Mouse (Mus musculus) brain, embryonic 14.5 days (tissue): ENCODE results near the gene Faap100. TPM values are rescaled to one million over a fixed set of nuclear protein-coding genes. Genes with fewer than 3 reads are reported as not detected.

Experiments used
- DNase-seq: peaks from one replicate; pipeline ENCODE4 v3.0.0-alpha.2; 2011; ENCODE audit warnings: low read depth
- CTCF ChIP-seq: fragments of 200-500 bp; IDR thresholded peaks from 2 replicates; pipeline ENCODE4 v1.5.1; 2012; ENCODE audit warnings: inconsistent platforms, mild to moderate bottlenecking, moderate library complexity, borderline replicate concordance; ENCODE audit not compliant: insufficient read depth, insufficient read length; ENCODE audit errors: extremely low read depth
- POLR2A ChIP-seq: fragments of 200-500 bp; IDR thresholded peaks from 2 replicates; pipeline ENCODE4 v1.6.1; 2012; ENCODE audit warnings: mild to moderate bottlenecking, inconsistent platforms, borderline replicate concordance; ENCODE audit not compliant: poor library complexity, insufficient read depth, insufficient read length, severe bottlenecking; ENCODE audit errors: extremely low read depth
- polyA plus RNA-seq: library from polyadenylated mRNA; depleted of rRNA; stranded (reverse); fragments of >200 nt; gene quantifications from 2 replicates; pipeline ENCODE4 v1.2.3, GENCODE M21; 2012

The Faap100 gene
- polyA plus RNA-seq, 1 experiment, result 122 TPM

GRCm38 (mm10) chr11:120373820-120374586, 4.6 kb downstream of the Faap100 start:
- peak; percentile 75 for DNase-seq
- TF ChIP-seq POLR2A (no peak), CTCF (no peak)

DNA sequence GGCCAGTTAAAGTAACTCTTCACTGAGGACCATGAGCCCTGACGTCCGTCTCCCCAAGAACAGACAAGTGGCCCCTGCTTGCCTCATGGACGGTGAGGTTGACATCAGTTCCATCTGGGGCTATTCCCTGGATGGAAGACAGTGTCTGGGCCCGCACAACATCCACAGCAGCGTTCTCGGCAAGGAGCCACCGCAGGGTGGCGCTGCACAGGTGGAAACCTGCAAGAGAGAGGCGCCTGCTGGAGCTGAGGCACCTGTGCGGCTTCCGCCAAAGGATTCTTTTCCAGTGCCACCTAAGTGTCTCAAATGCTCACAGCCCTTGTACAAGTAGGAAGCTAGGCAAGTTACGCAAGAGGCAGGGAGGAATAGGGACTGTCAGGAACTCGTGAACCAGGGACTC, 5.5 kb downstream of the Faap100 start:
- DNase-seq, result no peak
- TF ChIP-seq POLR2A (no peak), CTCF (no peak; the same call in 1 of the 2 replicates)

DNA sequence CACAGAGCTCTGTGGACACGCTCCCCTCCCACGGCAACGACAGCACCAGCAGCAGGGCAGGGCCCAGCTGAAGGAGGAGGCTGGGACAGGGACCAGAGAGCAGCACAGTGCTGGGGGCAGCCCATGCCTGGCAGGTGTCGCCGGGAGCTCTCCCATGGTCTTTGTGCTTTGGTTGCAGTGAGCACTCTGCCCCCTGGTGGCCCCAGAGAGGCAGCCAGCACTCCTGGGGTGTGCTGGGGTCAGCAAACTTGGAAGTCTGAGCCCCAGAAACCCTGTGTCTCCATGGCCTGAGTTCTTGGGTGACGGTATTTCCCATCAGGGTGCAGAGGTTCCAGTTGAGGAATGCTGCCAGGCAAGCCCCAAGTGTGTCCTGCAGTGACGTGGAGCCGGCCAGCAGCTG, 8.9 kb downstream of the Faap100 start:
- peak; percentile 82 for TF ChIP-seq CTCF
- no peak for TF ChIP-seq POLR2A
- peak; percentile 77 for DNase-seq

- DNase-seq, result peak; percentile 57
Measured at GRCm38 (mm10) chr11:120366443-120367027, 12.0 kb downstream of the Faap100 start.

DNA sequence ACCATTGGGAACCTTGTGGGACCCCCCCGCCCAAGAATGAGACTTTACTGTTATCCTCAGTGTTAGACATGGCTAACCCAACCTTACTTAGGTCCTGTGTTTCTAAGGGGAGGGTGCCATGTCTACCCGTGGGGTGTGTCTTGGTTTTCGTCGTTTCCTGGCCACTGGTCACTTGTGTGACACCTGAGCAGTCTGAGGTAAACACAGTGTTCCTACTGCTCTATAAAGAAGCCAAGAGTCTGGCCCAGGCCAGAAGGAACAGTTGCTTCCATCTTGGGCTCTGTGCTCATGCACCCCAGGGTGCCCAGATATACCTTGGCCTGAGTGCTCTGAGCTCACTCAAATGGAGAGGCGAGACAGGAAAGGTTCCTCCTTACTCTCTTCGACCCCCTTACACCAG, 15.7 kb downstream of the Faap100 start:
- TF ChIP-seq CTCF (no peak), POLR2A (no peak)
- DNase-seq, result no peak

More at GRCm38 (mm10) chr11:120366443-120367027, 12.0 kb downstream of the Faap100 start:
- TF ChIP-seq CTCF, result no peak
- TF ChIP-seq POLR2A, result no peak

DNA sequence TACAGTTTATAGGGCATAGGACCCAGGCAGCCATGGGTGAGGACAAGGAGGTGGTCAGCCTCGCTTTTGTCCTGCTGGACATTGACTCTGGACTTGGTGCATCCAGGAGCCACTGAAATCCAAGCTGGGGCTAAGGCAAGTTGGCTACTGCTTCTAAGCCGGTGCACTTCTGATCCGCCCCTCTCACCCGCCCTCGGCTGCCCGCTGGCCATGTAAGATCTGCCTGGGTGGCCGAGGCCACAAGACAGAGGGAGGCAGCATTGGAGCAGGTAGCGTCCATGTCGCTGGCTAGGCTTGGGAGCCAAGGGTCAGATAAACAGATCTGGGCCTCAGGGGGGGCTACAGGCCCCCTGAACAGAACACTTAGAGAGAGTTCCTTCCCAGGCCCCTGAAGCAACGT, 17.3 kb downstream of the Faap100 start, which contains the start of gene Fscn2:
Gene Fscn2 (plus strand): TSS at position 240 of the 400 bp plus-strand sequence.
- TF ChIP-seq POLR2A (no peak), CTCF (no peak)
- no peak for DNase-seq

DNA sequence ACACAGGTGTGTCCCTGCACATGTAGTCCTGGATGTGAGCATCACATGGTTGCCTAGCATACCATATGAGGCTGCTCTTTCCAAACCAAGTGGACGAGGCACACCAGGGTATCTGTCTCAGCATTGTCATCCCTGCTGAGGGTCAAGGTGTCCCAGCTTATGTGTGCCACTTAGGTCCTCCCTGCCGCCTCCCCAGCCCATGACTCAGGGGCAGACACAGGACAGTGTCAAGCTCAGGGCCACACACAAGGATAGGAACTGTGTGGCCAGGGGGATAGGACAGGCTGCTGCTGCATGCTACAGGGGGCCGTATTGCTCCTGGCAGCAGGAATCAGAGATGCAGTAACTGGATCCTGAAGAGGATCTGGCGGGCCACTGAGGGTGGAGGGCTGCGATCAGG, 17.8 kb downstream of the Faap100 start:
- DNase-seq, result no peak
- TF ChIP-seq POLR2A (no peak), CTCF (no peak)

DNA sequence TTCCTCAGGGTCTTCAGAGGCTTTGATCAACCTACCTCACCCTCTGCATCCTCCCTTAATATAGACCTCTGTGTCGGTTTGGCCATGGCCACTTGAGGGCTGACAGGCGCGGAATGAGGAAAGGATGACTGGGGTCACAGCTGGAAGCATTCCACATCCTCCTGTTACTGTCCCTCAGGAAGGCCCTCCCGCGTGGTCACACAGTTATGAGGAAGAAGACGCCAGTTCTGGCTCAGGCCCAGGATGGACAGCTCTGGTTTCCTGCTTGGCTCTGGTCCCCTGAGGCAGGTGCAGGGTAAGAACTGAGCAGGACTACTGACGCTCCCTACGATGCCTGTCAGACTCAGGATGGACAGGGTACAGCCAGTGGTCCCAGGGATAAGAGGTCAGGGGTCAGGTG, 18.5 kb downstream of the Faap100 start:
- no peak for DNase-seq

DNA sequence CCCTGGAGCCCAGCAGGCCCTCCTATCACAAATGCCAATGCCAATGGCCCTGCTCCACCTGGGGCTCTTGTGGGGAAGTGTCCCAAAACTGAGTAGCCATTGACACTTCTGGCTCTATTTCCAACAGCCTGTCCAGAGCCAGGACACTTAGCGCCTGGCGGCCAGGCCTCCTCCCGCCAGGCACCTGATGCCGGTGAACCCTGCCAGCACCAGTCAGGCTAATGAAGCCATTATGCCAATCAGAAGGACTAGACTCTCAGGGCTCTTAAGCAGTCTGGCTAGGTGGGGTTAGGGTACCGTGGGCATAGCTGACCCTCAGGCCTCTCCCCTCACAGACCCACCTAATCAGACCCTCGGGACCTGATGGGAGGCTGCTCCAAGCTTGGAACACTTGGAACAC, 19.2 kb downstream of the Faap100 start:
- peak; percentile 56 for DNase-seq
- TF ChIP-seq CTCF, result no peak
- no peak for TF ChIP-seq POLR2A

More for the DNA sequence above, 18.5 kb downstream of the Faap100 start:
- no peak for TF ChIP-seq CTCF
- no peak for TF ChIP-seq POLR2A

- no peak for TF ChIP-seq POLR2A
- TF ChIP-seq CTCF, result no peak
- peak; percentile 95 for DNase-seq
Measured at GRCm38 (mm10) chr11:120357791-120358401, 20.7 kb downstream of the Faap100 start.

DNA sequence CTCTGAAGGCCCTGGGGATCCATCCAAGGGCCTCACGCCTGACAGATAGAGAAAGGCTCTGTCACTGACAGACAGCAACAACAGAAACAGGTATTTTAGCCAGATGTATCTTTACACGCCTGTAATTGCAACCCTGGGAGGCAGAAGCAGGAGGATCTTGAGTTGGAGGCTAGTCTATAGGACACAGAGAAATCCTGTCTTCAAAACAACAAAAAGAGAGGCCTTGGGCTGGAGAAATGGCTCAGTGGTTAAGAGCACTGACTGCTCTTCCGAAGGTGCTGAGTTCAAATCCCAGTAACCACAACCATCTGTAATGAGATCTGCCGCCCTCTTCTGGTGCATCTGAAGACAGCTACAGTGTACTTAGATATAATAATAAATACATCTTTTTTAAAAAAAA, 21.7 kb downstream of the Faap100 start:
- TF ChIP-seq CTCF (no peak), POLR2A (no peak)
- DNase-seq, result no peak

DNA sequence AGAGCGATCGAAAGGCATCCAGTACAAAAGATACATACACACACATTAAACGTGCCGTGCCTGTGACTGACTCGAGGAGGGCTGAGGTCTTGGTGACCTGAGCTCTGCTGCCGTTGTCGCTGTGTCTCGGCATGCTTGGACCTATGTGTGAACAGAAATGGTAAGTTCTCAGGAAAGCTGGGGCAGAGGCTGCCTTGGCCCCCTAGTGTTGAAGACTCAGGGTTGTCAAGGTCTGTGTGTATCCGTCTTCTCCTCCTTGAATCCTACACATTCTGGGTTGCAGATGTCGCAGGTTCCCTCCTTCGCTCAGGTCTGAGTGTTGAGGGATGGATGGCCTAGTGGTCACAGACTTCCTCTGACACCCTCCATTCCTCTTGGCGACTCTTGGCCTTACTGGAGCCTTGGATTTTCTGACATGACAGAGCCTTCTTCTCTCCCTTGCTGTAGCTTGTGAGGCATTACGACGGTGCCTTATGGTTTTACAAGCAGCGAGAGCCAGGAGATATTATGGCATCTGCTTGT, 22.2 kb downstream of the Faap100 start:
- no peak for DNase-seq
- TF ChIP-seq CTCF (peak; percentile 27; the same call in 1 of the 2 replicates), POLR2A (no peak)
